Mouse (Mus musculus) left cerebral cortex, adult 8-10 months (tissue): Measurements from ENCODE around the gene Rbp7. TPM values are rescaled to one million over a fixed set of nuclear protein-coding genes. Genes with fewer than 3 reads are reported as not detected.
"Not testable (repeated sequence)": the region's sequence is repeated elsewhere in the genome, so short reads cannot be mapped to it uniquely, and the experiment has no call there.

Experiments
- DNase-seq, 2 experiments: peaks; one replicate each; pipeline ENCODE4 v3.0.0; 2022; ENCODE audit warnings: low spot score in 2 of 2
- total RNA-seq, 4 experiments: library from RNA; stranded (reverse); gene quantifications; 2 replicates each; pipeline ENCODE4 v1.2.4; 2022

Gene Rbp7
- not detected for total RNA-seq

DNA sequence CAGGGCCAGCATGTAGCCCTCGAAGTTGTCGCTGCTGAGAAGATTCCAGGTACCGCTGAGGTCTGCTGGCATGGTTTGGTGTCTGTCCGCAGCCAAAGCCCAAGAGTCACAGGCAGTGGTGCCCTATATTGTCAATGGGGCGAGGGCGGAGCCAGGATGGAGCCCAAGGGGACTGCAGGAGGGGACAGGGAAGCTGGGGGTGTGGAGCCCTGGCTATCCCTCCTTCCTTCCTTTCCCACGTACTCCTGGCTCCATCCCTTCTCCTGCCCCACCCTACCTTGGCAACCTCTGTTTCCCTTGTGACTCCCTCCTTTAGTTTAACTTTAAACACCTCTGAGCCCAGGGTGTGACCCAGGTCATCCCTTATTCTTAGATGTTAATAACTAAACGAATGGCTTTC, at the start of gene Rbp7:
Gene Rbp7, minus strand, starts transcription at position 100 of the 400 bp plus-strand sequence.
- DNase-seq: no peak

DNA sequence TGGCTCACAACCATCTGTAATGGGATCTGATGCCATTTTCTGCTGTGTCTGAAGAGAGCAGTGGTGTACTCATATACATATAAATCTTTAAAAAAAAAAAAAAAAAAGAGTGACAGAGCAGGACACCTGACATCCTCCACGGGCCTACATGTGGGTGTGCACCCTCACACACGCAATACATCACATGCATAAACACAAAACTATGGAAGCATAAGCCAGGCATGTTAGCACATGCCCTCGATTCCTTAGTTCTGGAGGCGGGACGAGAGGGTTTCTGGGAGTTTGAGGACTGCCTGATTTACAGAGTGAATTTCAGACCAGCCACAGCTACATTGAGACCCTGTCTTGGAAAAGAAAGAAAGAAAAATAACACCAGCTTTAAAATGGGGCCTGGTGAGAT, 49.6 kb upstream of the Rbp7 start:
- DNase-seq: no peak

DNA sequence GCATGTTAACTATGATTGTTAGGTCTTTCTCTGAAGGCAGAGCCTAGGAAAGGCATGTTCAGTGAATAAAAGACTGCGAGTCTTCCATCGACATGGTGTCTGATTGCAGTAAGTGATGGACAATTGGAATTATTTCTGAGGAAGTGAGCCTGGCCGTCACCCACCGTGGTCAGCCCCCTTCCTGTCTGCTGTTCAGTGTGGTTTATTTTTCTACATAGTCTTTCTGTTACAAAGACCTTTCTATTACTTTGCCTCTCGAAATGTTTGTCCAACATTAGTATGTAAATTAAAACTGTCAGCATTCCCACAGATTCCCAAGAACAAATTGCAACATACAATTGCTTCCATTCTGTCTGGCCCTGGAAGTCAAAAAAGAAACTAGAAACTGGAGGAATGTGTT, 45.0 kb upstream of the Rbp7 start:
- no peak for DNase-seq

DNA sequence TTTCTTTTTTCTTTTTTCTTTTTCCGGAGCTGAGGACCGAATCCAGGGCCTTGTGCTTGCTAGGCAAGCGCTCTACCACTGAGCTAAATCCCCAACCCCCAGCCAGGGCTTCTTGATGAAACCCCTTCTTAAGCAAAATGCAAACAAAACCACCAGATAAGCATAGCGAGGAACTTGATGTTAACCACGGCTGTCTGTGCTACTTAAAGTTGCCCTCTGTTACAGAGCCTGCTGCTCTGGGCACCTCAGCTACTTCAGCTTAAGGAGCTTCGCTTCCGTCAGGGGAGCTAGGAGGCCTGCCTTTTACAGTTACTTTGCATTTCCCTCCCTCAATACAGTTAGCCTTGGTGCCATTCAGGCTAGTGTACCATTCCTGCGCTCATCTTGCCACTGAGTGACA, 44.1 kb upstream of the Rbp7 start:
- DNase-seq: no peak

DNA sequence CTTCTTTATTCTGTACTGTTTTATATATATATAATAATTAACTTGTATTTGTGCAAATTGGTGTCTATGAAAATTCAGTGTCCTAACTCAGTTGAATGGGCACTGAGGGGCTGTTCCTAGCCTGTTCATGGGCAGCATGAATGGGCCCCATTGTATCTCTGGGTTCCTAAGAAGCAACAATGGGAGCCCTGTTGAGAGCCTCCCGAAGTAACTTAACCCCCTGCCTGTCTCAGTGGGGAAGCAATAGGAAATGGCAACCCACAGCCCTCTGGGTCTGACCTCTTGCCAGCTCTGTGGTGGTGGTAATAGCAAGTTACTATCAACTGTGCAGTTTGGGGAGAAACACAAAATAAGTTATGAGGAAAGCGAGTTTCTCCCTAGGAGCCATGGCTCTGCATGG, 41.8 kb upstream of the Rbp7 start:
- DNase-seq: no peak

DNA sequence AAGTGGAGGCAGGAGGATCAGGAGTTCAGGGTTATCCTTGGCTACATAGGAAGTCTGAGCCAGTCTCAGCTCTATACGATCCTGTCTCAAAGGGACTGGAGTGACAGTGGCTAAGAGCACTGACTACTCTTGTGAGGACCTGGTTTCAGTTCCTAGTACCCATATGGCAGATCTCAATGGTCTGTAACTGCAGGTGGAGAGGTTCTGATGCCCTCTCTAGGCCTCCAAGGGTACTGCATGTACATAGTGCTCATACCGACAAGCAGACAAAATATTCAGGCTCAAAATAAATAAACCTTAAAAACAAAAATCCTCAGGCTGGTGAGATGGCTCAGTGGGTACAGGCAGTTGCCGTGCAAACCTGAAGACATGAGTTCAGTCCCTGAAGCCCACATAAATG, 36.4 kb upstream of the Rbp7 start:
- DNase-seq: no peak

DNA sequence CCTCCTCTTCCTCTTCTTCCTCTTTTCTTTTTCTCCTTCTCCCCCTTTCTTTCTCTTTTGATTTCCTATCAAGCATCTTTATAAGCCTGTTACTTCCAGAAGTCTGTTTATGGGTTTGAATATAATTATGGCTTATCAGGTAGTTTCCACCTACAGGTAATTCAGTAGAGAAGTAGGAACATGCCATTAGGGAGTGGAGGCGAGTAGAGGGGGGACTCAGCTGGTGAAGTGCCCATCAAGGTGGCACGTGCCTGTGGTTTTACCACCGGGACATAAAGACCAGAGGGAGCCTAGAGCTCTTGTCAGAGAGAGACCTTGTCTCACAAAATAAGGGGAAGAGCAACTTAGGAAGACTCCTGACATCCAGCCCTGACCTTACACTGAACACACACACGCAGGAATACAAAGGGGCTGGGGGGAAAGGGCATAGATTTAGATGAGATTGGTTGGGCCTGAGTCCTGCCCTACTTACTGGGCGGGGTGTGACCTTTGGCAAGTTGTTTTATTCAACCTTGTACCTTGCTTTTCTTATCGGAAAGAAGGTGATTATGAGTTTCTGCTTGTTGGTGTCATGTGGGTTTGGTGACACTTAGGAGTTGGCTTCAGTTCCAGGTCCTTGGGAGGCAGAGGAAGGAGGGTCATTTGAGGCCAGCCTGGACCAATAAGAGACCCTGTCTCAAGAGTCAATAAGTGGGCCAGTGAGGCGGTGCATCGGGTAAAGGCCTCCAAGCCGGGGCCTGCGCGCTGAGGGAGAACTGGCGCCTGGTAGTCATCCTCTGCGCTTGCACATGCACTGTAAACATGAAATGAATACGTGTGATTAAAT, 34.9 kb upstream of the Rbp7 start:
- no peak for DNase-seq

DNA sequence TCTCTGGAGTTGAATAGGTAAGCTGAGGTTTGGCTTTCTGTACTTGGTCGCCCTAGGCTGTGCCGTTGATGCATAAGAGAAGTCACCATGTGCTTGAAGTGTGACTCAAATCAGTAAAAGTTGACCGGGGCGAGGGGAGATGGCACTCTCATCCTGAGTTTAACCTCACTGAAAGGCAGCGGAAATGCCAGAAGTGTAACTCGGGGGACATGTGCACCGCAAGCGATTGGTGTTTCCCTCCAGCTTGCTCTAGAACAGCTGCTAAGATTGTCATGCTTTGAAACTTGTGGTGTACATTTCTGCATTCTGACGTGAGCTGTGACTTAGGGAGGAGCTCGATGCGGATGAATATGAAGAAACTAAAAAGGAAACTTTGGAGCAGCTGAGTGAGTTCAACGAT, 33.0 kb upstream of the Rbp7 start:
- DNase-seq: no peak

DNA sequence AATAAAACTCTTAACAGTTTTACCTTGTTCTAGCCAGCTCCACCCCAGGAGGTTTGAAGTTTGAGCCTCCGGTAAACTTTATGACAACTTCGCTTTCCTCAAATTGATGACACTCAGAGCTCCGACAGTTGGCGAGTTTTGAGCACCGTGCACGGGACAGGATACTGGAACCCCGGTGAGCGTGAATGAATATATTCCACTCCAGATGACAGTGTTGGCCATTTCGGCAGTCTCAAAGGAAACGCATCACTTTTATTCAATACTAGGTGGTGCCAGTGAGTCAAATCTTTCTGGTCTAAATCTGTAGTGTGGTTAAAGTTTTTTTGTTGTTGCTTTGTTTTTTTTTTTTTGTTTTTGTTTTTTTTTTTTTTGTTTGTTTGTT, 31.0 kb upstream of the Rbp7 start:
- no peak for DNase-seq

DNA sequence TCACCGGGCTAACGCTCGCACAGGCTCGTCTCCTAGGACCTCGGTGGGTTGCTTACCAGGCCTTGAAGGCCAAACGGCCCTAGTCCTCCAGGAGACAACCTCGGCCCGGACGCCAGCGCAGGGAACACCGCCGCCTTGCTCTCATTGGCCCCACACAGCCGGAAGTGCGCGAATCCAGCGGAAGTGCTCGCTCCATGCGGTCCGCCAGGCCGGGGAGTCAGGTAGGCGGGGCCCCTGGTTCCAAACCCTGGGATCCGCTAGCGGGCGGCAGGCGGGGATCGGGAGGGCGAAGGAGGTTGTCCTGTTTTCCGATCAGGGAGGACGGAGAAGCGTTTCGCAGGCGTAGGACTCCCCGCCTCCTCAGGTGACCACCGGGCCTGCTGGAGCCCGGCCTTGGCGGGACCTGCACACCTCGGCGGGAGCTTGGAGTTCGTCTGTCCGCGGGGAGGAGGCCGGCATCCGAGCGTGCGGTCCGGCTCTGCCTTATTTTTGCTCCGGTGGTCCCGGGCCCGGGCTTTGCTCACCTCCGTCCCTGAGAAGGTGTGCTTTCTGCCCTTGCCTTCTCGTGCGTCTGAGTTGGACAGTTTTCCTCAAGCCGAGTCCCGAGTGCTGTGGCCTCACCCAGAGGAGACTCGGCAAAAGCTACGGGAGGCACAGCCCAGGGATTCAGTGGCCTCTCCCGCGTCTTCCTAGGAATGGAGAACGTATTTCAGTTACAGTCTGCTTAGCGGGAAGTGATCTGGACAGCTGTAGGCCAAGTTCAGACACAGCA, 30.5 kb upstream of the Rbp7 start, which contains the start of the genes Nmnat1 and Lzic:
Gene Nmnat1, minus strand, starts transcription at position 150 of the 772 bp plus-strand sequence.
Gene Lzic, plus strand, starts transcription at position 177 of the 772 bp plus-strand sequence.
- DNase-seq: peak; percentile 83 to 85

DNA sequence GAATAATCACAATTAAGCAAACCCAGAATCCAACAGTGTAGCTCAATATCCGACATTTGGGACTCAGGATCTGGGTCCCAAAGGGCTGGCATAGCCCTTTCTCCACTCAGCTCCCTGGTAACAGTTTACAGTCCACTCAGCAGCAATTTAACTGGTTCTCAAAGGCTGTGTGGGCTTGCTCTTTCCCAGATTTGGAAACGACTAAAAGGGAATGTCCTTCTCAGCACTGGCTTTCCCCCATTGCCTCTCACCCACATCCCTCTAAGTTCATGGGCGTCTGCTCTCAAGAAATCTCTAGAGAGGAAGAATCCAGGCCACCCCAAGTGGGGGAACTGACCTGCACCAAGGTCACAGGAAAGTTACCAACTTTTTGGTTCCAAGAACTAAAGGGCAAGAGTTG, 29.8 kb upstream of the Rbp7 start:
- DNase-seq: no peak

DNA sequence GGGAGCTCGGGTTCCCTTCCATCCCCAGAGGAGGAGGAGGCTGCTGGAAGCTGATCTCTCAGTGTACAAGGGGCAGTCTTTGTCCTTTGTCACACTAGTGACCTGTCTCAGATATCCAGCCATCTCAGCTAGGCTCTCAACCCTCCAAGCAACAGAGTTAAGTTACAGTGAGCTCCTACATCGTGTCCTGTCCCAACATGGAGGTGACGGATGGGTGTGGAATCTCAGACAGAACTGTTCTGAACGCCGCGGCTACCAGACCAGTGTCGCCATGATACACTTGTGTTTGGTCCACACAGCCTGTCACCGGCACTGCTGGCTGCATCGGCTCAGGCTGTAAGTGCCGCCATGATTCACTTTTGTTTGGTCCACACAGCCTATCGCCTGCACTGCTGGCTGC, 22.3 kb upstream of the Rbp7 start, which contains the start of gene Tmem274:
Gene Tmem274, plus strand, starts transcription at position 301 of the 400 bp plus-strand sequence.
- DNase-seq: no peak

DNA sequence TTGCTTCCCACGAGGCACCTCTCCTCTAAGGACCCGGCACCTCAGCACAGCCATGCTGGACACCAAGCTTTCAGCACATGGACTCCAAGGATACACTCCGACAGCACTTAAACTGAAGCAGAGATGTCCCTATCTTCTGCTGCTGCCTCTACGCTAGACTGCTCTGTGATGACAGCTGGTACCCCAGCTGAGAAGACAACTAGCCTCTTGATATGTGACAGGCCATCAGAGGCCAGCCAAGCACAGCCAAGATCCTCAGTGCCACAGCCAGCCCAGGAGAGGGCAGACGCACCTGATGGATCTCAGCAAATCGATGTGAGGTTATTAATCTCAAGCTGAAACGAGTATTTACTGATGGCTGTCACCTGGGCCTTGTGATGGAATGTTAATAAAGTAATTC, 20.3 kb upstream of the Rbp7 start:
- no peak for DNase-seq

DNA sequence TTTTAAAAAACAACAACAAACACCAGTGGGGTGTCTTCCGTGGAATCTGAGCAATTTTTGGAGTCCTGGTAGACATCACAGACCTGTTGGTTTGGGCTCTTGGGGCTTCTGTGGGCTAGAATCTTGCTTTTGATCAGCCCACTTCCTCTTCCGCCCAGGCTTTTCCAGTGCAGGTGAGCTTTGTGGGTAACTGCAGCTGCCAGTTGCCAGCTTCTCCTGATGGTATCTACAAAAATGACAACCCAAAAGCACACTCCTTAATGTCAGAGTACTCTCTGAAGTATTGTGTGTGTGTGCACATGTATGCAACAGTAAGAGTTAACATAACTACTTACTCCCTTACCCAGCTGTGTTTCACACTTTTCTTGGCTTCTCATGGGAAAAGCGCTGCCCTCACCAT, 14.8 kb upstream of the Rbp7 start:
- no peak for DNase-seq

DNA sequence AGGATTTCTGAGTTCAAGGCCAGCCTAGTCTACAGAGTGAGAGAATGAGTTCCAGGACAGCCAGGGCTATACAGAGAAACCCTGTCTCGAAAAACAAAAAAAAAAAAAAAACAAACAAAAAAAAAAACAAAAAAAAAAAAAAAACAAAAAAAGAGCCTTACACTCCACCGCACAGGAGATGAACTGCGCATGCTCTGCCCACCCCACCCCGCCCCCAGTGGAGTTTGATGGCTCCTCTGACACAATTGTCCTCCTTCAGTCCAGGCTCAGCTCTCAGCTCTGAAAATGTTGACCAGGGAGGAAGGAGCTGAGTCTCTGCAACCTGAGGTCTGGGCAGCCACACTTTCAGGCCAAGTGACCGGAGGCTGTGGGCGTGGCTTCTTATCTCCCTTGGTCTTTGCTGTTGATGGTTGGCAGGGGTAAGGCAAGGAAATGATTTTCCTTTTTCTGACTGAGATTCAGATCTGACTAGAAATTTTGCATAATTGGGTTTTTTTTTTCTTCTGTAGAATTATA, 8.7 kb upstream of the Rbp7 start:
- DNase-seq: no peak

DNA sequence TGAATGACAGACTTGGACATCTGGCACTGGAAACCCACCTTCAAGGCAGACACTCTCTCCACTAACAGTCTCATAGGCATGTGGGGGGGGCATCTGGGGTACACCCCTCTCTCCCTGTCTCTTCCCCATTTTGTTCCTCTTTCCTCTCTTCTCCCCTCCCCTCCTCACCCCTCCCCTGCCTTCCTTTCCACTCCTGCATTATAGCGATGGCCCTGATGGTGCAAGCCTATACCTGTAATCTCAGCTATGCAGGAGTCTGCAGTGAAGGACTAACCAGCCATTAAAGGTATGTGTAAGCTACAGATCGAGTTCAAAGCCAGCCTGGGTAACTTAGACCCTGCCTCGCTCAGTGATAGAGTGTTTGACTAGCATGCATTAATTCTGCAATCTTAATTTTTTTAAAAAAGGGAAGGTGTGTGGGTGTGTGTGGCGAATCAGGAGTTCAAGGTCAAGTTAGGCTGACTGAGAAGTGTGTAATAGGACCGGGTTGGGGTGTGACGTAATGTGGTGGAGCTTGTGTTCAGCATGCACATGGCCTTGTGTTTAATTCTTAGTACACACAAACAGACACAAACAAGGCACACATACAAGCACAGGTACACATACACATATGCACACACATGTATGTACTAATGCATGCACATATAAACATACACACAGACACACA, 7.7 kb upstream of the Rbp7 start:
- DNase-seq: no peak

DNA sequence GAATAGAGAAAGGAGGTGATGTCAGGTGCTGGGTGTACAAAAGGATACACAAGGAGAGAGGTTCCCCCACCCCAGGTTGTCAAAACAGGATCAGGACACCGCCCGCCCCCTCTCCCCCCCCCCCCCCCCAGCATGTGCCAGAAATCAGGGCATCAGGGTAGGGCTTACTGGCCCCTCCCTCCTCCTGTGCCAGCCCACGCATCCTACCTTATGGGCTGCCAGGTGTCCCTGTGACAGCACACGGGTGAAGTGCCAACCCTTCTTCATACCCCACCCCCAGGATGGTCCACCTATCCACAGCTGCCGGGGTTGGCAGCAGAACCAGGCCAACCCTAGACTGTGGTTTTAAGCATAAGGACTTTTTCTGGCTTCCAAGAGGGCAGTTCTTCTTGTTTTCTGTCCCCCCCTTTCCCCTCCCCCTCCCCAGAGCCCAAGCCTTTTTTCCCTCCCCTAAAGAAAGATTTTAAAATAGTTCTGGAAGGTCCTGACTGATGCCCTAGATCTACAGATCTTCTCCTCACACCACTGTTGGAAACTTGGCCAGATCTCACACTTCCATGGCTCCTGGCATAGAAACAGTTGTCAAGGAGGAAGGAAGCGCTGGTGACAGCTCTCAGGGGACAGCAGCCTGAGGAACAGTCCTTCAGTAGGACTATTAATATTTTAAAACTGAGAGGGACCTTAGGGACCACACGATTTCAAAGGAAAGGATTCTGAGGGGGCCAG, 7.0 kb upstream of the Rbp7 start:
- DNase-seq: no peak

DNA sequence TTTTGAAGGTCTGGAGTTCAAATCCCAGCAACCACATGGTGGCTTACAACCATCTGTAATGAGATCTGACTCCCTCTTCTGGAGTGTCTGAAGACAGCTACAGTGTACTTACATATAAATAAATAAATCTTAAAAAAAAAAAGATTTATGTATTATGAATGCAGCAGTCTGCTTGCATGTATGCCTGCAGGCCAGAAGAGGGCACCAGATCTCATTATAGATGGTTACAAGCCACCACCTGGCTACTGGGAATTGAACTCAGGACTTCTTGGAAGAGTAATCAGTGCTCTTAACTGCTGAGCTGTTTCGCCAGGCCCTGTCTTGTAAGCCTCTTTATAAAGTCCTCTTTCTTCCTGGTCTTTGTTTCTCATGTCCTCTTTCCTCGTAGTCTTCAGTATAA, 5.7 kb upstream of the Rbp7 start:
- not testable (repeated sequence) for DNase-seq

DNA sequence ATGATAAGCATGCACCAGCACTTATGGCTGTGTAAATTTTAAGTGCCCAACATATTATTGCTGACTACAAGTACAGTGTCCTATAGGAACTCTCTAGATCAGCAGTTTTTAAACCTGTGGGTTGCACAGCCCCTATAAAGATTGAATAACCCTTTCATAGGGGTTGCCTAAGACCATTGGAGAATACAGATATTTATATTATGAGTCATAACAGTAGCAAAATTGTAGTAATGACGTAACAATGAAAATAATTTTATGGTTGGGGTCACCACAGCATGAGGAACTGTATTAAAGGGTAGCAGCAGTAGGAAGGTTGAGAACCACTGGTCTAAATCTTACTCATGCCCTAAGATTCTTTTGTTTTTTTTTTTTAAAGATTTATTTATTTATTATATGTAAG, 4.6 kb upstream of the Rbp7 start:
- DNase-seq: no peak

DNA sequence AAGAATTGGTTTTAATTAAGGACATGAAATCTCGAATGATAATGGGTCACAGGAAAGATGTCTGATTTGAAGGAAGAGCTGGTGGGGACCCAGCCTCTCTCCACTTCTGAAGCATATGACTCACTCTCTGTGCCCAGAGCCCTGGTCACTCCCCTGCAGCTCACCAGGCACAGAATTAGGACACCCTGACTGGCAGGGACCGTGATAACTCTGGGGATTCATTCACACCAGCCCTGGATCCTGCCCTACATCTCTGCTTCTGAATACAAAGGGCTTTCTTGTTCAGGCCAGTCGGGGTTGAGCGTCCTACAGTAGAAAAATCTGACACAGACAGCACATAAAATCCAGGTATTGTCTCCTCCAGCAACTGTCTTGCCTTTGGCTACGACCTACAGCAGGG, 3.7 kb upstream of the Rbp7 start:
- DNase-seq: no peak

DNA sequence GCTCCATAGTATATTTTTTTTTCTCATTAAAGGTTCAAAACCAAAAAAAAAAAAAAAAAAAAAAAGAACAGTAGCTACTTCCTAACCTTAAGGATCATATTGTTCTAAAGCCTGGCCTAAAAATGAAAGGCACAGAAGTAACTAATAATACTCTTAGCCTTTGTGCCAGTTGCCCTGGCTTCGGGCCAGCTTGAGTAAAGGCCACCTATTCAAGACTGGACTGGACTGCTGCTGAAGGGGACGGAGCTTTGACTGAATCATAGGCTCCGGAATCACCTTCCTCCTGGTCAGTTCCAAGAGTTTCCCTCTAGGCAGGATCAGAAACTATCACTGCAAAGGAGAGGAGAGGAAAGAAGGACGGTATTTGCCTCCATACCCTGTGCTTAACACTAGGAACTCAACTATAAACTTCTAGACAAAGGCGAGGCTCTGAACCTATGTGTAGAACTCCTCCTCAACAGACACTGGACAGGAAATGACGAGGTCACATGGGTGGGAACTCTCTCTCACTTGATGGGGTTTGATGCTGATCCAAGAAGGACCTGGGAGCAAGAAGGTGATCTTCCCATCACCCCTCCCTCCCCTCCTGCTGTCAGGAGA, 3.2 kb upstream of the Rbp7 start:
- DNase-seq: no peak
